Mouse (Mus musculus) layer of hippocampus, adult 9-11 months (tissue): Measurements from ENCODE around the gene Olfr611.
A peak's percentile ranks its signal among the peaks of the same experiment; 100 is the strongest.
"Not testable (repeated sequence)": the region's sequence is repeated elsewhere in the genome, so short reads cannot be mapped to it uniquely, and the experiment has no call there.

Experiments used
- DNase-seq: peaks from one replicate; pipeline ENCODE4 v3.0.0; 2022

The Olfr611 gene

DNA sequence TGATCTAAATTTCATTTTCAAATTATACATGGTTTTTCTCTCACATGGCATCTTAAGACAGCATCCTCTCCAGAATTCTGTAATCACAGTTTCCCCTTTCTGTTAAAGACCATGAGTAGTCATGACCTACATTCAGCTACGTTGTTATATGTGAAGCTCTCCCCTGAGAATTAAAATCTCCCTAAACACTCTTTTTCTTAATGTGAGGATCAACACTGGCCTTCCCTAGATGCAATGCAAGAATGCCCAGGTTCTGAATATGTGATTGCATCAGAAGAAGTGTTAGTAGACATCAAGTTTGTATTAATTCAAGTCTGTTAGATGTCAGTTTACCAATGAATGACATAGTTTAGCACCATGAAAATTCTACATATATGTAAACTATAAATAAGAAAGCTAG is at the start of gene Olfr611:
Olfr611 (minus strand) TSS at position 101 of the 400 bp plus-strand sequence.
- not testable (repeated sequence) for DNase-seq

GRCm38 (mm10) chr7:103569043-103569442 is 48.4 kb upstream of the Olfr611 start, which contains the start of gene Olfr616:
Gene Olfr616 (minus strand): TSS chr7:103569143.
- DNase-seq: peak; percentile 3

DNA sequence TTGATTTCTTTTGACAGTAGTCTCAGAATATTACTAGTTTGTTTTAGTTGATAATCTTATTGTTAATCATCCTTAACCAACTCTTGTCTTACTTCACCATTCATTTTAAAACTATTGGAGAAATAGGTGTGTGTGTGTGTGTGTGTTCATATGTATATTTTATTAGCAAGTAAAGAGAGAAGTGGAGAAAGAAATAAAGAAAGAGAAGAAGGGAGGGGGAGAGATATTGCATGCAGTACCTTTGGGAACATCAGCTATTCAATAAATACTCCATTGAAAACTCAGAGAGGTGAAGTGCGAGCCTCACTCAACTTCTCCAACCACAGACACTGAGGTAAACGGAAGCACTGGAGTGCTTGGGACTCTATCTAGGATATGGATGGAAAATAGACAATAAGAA is 35.1 kb upstream of the Olfr611 start, which contains the start of gene Olfr615:
Olfr615 (plus strand) TSS at position 301 of the 400 bp plus-strand sequence.
- no peak for DNase-seq

- DNase-seq: no peak
Measured at GRCm38 (mm10) chr7:103547774-103548173, 27.1 kb upstream of the Olfr611 start, which contains the start of gene Olfr613. Gene Olfr613 (plus strand): TSS chr7:103548074.

DNA sequence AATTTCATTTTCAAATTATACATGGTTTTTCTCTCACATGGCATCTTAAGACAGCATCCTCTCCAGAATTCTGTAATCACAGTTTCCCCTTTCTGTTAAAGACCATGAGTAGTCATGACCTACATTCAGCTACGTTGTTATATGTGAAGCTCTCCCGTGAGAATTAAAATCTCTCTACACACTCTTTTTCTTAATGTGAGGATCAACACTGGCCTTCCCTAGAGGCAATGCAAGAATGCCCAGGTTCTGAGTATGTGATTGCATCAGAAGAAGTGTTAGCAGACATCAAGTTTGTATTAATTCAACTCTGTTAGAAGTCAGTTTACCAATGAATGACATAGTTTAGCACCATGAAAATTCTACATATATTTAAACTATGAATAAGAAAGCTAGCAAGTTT is 22.0 kb upstream of the Olfr611 start, which contains the start of gene Olfr612:
Olfr612 (minus strand) TSS at position 101 of the 400 bp plus-strand sequence.
- DNase-seq: not testable (repeated sequence)

DNA sequence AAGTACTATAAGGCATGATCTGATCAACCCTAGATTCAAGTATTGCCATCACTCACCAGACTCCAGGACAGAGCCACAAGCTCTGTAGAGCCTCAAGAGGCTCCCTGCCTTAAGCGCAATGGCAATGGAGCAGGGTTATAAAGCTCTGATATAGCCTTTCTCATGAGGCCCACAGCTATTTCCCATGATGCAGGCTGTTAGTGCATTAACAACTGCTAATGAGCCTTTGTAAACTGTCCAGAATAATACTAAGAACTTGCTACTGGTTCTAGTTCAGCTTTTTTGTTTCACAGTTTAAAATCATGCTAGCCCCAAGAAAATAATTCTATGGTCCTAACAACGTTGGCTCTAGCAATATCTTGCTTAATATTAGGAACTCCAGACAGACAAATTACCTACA is 8.6 kb downstream of the Olfr611 start, which contains the start of gene Olfr610:
Olfr610 (minus strand) TSS at position 101 of the 400 bp plus-strand sequence.
- DNase-seq: no peak

DNA sequence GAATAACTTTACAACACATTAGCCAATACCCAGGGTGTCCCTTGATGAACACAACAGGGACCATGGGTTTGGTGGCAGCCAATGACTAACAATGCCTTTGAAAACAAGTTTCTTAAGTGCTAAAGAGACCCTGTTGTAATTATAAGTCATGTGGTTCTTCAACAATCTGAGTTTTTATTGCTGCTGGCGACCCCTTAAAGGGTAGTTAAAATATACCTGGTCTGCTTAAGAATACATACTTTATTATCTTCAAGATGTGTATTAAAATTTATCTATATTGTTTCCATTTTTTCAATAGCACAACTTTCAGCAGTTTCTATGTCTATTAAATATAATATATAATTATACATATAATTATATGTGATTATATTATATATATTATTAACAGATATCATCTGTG is 22.7 kb downstream of the Olfr611 start, which contains the start of gene Olfr609:
Olfr609 (minus strand) TSS at position 101 of the 400 bp plus-strand sequence.
- DNase-seq: no peak

- not testable (repeated sequence) for DNase-seq
Measured at GRCm38 (mm10) chr7:103477106-103477505, 43.5 kb downstream of the Olfr611 start.

DNA sequence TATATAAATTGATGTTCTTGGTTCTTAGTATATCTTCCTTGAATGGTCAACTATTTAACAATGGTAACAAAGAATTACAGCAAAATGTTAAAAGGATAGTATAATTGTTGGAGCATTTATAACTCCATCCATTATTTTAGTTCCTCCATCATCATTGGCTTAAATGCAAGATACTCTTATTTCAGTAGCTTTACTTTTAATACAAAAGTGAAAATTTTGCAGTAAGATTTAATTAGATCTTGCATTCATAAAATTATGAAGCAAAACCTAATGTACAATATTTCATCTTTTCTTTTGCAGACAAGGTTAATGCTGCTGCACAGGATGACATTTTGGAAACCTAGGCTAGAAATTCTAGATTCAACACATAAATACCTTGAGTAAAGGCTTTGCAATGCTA is 51.1 kb downstream of the Olfr611 start, which contains the start of gene Olfr608:
Olfr608 (plus strand) TSS at position 301 of the 400 bp plus-strand sequence.
- no peak for DNase-seq
